Mouse (Mus musculus): ENCODE measurements at regions not wholly inside any gene's neighbourhood (a gene's known extent, or its start where the extent isn't known, plus 50 kb on each side); places are given as distances from the start of the nearest gene placed in this dataset.

GRCm38 (mm10) chr16:95892356-95892755 is 98.4 kb downstream of the Psmg1 start:
- intact Hi-C loops (cut with DNase I), result no loop called here
- DNase-seq, result no peak

- no peak for DNase-seq
- intact Hi-C loops (cut with DNase I), result no loop called here
Measured at GRCm38 (mm10) chr16:95886131-95886530, 104.6 kb downstream of the Psmg1 start.

- intact Hi-C loops (cut with DNase I), result no loop called here
- DNase-seq, result no peak
Measured at GRCm38 (mm10) chr16:95873297-95873696, 117.5 kb downstream of the Psmg1 start.

- intact Hi-C loops (cut with DNase I), result no loop called here
Measured at GRCm38 (mm10) chr16:95872436-95872835, 118.3 kb downstream of the Psmg1 start.

GRCm38 (mm10) chr16:95870291-95870690 is 120.5 kb downstream of the Psmg1 start:
- intact Hi-C loops (cut with DNase I), result no loop called here

More at GRCm38 (mm10) chr16:95872436-95872835, 118.3 kb downstream of the Psmg1 start:
- DNase-seq, result no peak

GRCm38 (mm10) chr16:95869501-95869900 is 121.3 kb downstream of the Psmg1 start:
- intact Hi-C loops (cut with DNase I), result no loop called here
- DNase-seq, result no peak

More at GRCm38 (mm10) chr16:95870291-95870690, 120.5 kb downstream of the Psmg1 start:
- DNase-seq, result no peak

GRCm38 (mm10) chr16:95868896-95869295 is 121.9 kb downstream of the Psmg1 start:
- no peak for DNase-seq
- intact Hi-C loops (cut with DNase I), result no loop called here

GRCm38 (mm10) chr16:95867516-95867915 is 123.2 kb downstream of the Psmg1 start:
- intact Hi-C loops (cut with DNase I), result no loop called here
- no peak for DNase-seq

GRCm38 (mm10) chr16:95866866-95867420 is 123.8 kb downstream of the Psmg1 start:
- intact Hi-C loops (cut with DNase I), result no loop called here
- DNase-seq, result no peak

GRCm38 (mm10) chr16:95865603-95866002 is 125.2 kb downstream of the Psmg1 start:
- DNase-seq, result no peak
- intact Hi-C loops (cut with DNase I), result no loop called here

- intact Hi-C loops (cut with DNase I), result no loop called here
- no peak for DNase-seq
Measured at GRCm38 (mm10) chr16:95864646-95865045, 126.1 kb downstream of the Psmg1 start.

- intact Hi-C loops (cut with DNase I), result no loop called here
- no peak for DNase-seq
Measured at GRCm38 (mm10) chr16:95864106-95864505, 126.7 kb downstream of the Psmg1 start.

- no peak for DNase-seq
- intact Hi-C loops (cut with DNase I), result no loop called here
Measured at GRCm38 (mm10) chr16:95863565-95863964, 127.2 kb downstream of the Psmg1 start.

GRCm38 (mm10) chr16:95862621-95863020 is 128.1 kb downstream of the Psmg1 start:
- no peak for DNase-seq
- intact Hi-C loops (cut with DNase I), result no loop called here

GRCm38 (mm10) chr16:95861231-95861690 is 129.5 kb downstream of the Psmg1 start:
- no peak for DNase-seq

GRCm38 (mm10) chr16:95860810-95861209 is 129.9 kb downstream of the Psmg1 start:
- no peak for DNase-seq
- intact Hi-C loops (cut with DNase I), result no loop called here

More at GRCm38 (mm10) chr16:95861231-95861690, 129.5 kb downstream of the Psmg1 start:
- intact Hi-C loops (cut with DNase I), result no loop called here

GRCm38 (mm10) chr16:95860111-95860510 is 130.6 kb downstream of the Psmg1 start:
- intact Hi-C loops (cut with DNase I), result no loop called here
- no peak for DNase-seq

- intact Hi-C loops (cut with DNase I), result no loop called here
- DNase-seq, result no peak
Measured at GRCm38 (mm10) chr16:95857403-95857802, 133.4 kb downstream of the Psmg1 start.

GRCm38 (mm10) chr16:95855230-95855629 is 135.5 kb downstream of the Psmg1 start:
- intact Hi-C loops (cut with DNase I), result no loop called here
- DNase-seq, result no peak

- no peak for DNase-seq
- intact Hi-C loops (cut with DNase I), result no loop called here
Measured at GRCm38 (mm10) chr16:95851907-95852306, 138.9 kb downstream of the Psmg1 start.

GRCm38 (mm10) chr16:95848555-95849082 is 142.1 kb downstream of the Psmg1 start:
- intact Hi-C loops (cut with DNase I), result no loop called here

GRCm38 (mm10) chr16:95847765-95848483 is 142.8 kb downstream of the Psmg1 start:
- no peak for DNase-seq
- intact Hi-C loops (cut with DNase I), result no loop called here

More at GRCm38 (mm10) chr16:95848555-95849082, 142.1 kb downstream of the Psmg1 start:
- DNase-seq, result no peak

All from left cerebral cortex, postnatal 4 days (tissue).